Mouse (Mus musculus): ENCODE measurements around the gene Dicer1. TPM values are rescaled to one million over a fixed set of nuclear protein-coding genes. Genes with fewer than 3 reads are reported as not detected.

Gene Dicer1
- total RNA-seq, 2 experiments from 2014 or later: 38.9 to 47.5 TPM

Other genes with a start within 250 kb of the Dicer1 start
- gene Clmn, start 113.1 kb upstream of the Dicer1 start, total RNA-seq (2021): 10 to 100 TPM; 81.0 to 83.2 TPM